Mouse (Mus musculus) CD8-positive naive resting alpha-beta T cell, adult 2 months (primary cell): Measurements from ENCODE around the gene Nhsl1.
A peak's percentile ranks its signal among the peaks of the same experiment; 100 is the strongest.
"Not testable (repeated sequence)": the region's sequence is repeated elsewhere in the genome, so short reads cannot be mapped to it uniquely, and the experiment has no call there.

Source experiments
- DNase-seq, 2 experiments: peaks; one replicate each; pipeline ENCODE4 v3.0.0; 2022; ENCODE audit warnings: low read depth in 2 of 2, low spot score in 2 of 2

Nhsl1 gene

GRCm38 (mm10) chr10:18526851-18527675, 208.3 kb downstream of the Nhsl1 start:
- peak; percentile 19 to 20 for DNase-seq

- DNase-seq: peak; percentile 23 to 36
Observed at GRCm38 (mm10) chr10:18527766-18528165, 209.0 kb downstream of the Nhsl1 start.

- DNase-seq: peak in 1 of 2 experiments; percentile 24
Observed at GRCm38 (mm10) chr10:18528475-18528874, 209.7 kb downstream of the Nhsl1 start.

GRCm38 (mm10) chr10:18529177-18529576, 210.4 kb downstream of the Nhsl1 start:
- no peak for DNase-seq

- DNase-seq: no peak
Observed at GRCm38 (mm10) chr10:18530161-18530560, 211.4 kb downstream of the Nhsl1 start.

DNA sequence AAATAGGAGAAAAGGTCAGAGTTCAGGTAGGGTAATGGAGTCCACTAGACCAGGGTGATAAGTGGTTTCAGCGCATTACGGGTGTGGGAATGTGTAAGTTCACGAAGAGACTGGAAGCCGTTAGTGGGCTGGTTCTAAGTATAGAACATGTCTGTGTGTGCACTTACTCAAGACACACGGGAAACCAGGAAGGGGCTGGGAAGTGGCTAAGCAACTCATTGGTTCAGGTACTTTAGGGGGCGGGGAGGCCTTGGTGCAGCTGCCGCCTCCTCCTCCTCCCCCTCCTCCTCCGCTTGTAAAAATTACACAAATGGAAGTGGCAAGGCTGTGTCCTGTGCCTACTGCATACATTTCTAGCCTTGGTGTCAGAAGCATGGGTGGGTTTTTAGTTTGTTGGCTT, 213.5 kb downstream of the Nhsl1 start:
- no peak for DNase-seq

DNA sequence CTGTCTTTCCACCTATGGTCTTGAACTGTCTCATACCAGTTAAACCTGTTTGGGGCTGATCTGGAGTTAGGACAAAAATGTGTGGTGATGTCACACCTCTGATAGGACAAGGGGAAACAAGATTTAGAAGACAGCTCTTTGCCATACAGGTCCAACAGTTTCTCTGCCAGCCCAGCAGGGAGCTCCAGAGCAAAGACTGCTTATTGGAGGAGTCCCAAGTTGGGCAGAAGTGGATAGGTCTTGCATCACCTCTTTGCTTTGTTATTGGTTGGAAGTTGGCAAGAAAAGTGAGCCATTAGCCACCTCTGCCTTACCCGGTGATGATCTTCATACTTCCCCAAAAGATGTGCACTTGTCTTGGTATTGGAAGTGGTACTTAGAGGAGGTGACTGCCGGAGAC, 218.1 kb downstream of the Nhsl1 start:
- DNase-seq: no peak

- no peak for DNase-seq
Observed at GRCm38 (mm10) chr10:18545309-18545708, 226.5 kb downstream of the Nhsl1 start.

DNA sequence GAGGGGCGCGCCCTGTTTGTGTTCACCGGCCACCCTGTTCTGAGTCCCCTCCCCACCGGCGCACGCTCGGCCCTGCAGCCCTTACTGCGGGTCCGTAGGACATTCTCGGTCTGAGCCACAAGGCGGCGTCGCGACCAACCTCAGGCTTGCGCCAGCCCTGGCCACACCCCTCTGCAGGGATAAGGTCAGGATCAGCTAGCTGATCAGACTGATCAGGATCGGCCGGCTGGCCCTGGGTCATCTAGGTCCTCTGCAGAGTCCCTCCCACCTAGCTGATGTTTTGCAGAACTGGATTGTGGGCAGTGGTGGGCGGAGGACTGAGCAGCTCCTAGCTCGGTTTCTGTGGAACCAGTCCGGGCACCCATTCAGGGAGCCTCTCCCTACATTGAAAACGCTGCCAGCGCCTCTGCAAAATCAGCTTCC, 227.0 kb downstream of the Nhsl1 start, which contains the start of gene Hebp2:
Gene Hebp2, minus strand, starts transcription at position 264 of the 423 bp plus-strand sequence.
- DNase-seq: no peak

DNA sequence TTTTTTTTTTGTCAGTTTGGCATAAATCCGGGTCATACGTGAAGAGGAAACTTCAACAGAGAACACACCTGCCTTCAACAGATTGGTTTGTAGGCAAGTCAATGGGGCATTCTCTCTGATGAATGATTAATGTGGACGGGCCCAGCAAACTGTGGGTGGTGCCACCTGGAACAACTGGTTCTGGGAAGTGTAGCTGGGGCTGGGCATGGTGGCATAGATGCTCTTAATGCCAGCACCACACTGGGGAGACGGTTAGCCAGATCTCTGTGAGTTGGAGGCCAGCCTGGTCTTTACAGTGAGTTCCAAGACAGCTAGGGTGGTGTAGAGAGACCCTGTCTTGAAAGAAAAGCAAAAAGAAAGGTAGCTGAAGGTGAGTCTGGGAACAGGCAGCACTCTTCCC, 228.6 kb downstream of the Nhsl1 start:
- no peak for DNase-seq

DNA sequence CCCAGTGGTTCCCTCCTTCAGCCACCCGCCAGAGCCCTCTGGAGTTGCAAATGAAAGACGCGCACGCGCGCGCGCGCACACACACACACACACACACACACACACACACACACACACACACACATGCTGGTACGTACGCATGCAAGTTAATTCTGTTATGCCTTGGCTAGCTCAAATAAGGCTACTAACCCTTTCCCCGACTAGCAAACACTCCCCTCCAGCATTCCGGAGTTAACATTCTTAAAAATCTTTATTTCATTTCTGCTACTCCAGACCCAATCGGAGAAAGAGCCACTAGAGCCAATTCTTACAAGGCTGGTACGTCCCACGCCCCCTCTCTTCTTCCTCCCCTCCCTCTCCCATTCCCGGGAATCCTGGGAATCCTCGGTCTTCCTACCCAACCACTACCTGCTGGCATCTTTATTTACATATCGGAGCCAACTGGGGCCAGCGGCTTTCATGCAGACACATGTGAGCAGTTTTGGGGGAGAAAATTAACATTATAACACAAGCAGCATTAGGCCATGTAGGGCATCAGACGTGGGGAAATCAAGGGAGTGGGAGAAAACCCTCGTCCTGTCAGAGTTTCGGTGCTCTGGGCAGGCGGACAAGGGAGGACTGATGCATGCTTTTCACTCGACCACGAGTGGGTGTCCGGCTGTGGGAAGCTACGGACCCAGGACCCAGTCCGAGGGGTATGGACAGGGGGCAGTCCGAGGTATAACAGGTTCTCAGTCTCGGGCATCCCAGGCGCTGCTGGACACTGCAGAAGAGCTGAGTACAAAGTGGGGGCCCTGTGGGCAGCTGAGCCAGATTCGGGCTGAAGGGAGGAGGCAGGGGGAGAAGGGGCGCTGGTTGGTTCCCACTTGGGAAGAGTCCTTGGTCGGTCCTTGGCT, 230.8 kb downstream of the Nhsl1 start:
- DNase-seq: no peak

DNA sequence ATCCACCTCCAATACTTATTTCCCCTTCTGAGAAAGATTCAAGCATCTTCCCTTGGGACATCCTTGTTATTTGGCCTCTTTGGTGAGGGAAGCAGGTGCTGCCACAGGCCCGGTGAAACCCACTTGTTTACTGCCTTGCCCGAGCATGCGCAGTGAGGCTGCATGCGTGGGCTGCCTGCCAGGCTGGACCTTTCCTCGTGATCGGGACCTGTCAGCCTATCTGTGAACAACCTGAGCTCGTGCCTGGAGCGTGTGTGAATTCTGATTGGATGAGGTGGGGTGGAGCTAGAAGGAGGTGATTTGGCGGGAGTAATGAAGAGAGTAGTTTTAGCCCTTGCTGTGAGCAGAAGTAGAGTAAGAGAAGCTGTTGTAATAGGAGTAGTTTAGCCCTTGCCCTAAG, 240.3 kb downstream of the Nhsl1 start:
- DNase-seq: not testable (repeated sequence)

DNA sequence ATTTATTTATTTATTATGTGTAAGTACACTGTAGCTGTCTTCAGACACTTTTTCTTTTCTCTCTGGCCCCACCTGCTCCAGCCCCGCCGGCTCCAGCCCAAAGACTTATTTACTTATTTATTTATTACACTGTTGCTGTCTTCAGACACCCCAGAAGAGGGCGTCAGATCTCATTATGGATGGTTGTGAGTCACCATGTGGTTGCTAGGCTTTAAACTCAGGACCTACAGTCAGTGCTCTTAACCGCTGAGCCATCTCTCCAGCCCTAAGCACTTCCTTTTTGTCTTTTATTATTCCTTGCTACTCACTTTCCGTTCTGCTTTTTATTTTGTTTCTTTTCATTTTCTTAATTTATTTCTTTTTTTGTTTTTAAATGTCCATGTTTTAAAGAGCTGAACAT, 242.7 kb downstream of the Nhsl1 start:
- no peak for DNase-seq

GRCm38 (mm10) chr10:18562940-18563339, 244.2 kb downstream of the Nhsl1 start:
- peak in 1 of 2 experiments; percentile 23 for DNase-seq

DNA sequence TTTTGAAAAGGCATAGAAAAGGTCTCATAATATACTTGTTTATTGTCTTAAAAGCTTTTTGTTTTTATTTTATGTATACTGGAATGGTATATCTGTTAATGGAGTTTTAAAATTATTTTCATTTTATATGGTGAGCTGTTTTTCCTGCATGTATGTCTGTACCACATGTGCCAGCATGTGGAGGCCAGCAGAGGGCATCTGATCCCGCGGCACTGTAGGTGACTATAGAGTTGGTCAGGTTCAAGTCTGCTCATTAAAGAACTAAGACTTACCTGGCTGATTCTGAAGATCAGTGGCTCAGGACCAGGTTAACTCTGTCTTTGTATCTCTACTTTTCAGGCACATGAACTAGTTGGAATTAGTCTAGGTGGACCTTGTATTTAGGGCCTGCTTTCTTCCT, 253.8 kb downstream of the Nhsl1 start:
- DNase-seq: no peak
